Mouse (Mus musculus) limb, embryonic 10.5 days (tissue): ENCODE results near the gene Tpst2. TPM values are rescaled to one million over a fixed set of nuclear protein-coding genes. Genes with fewer than 3 reads are reported as not detected.

ENCODE experiments used
- DNase-seq: peaks from one replicate; pipeline ENCODE4 v3.0.0-alpha.2; 2017; ENCODE audit warnings: low spot score
- H3K27ac ChIP-seq: fragments of 300-500 bp; sonication (generic); 2 replicates; pipeline ENCODE4 v1.5.1; 2016; ENCODE audit warnings: mild to moderate bottlenecking
- H3K27me3 ChIP-seq: fragments of 300-500 bp; sonication (generic); 2 replicates; pipeline ENCODE4 v1.6.1; 2016; ENCODE audit warnings: low read depth, mild to moderate bottlenecking; ENCODE audit not compliant: poor library complexity, severe bottlenecking
- H3K36me3 ChIP-seq: fragments of 300-500 bp; sonication (generic); 2 replicates; pipeline ENCODE4 v1.6.1; 2016; ENCODE audit warnings: mild to moderate bottlenecking, moderate library complexity
- H3K4me1 ChIP-seq: fragments of 300-500 bp; sonication (generic); 2 replicates; pipeline ENCODE4 v1.6.1; 2016
- H3K4me3 ChIP-seq: fragments of 300-500 bp; sonication (generic); 2 replicates; pipeline ENCODE4 v1.5.1; 2016; ENCODE audit warnings: mild to moderate bottlenecking, moderate library complexity
- H3K9me3 ChIP-seq: fragments of 300-500 bp; sonication (generic); replicated peaks from 2 replicates; pipeline ENCODE4 v1.6.1; 2016; ENCODE audit warnings: mild to moderate bottlenecking
- WGBS: fragments of 180-500 bp; shearing (Covaris S2); methylation state at CpG from one replicate; pipeline ENCODE4 v1.1.7; 2016; 5-methylcytosine and 5-hydroxymethylcytosine counted together
- polyA plus RNA-seq: library from polyadenylated mRNA; unstranded; fragments of >200 nt; fragmentation: Nextera tagmentation; extraction: Ambion mirVana; gene quantifications from 2 replicates; pipeline ENCODE4 v1.2.1, GENCODE M21; 2016

Tpst2 gene
- polyA plus RNA-seq, 1 experiment from 2014 or later: 38.0 TPM

GRCm38 (mm10) chr5:112296404-112297181 lies 20.1 kb downstream of the Tpst2 start:
- Histone ChIP-seq H3K27ac (no peak overlapping the region), H3K36me3 (0 out of 2 replicates have a peak, but pooled peaks cover 2% of the 10 kb centered on the region), H3K27me3 (no peaks in the 10 kb centered on the region), H3K4me3 (no peak overlapping the region), H3K9me3 (no peaks in the 10 kb centered on the region), H3K4me1 (peaks cover 17% of the 10 kb centered on the region)
- WGBS: 83% methylated on average over 6 of the region's 6 CpGs
- DNase-seq: no peak

- Histone ChIP-seq H3K4me3 (no peak overlapping the region), H3K27ac (no peak overlapping the region), H3K9me3 (no peaks in the 10 kb centered on the region), H3K36me3 (0 out of 2 replicates have a peak, but pooled peaks cover 2% of the 10 kb centered on the region), H3K4me1 (peaks cover 17% of the 10 kb centered on the region), H3K27me3 (no peaks in the 10 kb centered on the region)
- 84% methylated on average over 2 of the region's 2 CpGs for WGBS
- DNase-seq: no peak
These were observed 20.8 kb downstream of the Tpst2 start for GRCm38 (mm10) chr5:112297257-112297656.

GRCm38 (mm10) chr5:112298226-112298988 lies 21.9 kb downstream of the Tpst2 start:
- Histone ChIP-seq H3K4me3 (no peak overlapping the region), H3K27me3 (no peaks in the 10 kb centered on the region), H3K27ac (no peak overlapping the region), H3K9me3 (no peaks in the 10 kb centered on the region), H3K4me1 (peaks cover 17% of the 10 kb centered on the region), H3K36me3 (0 out of 2 replicates have a peak, but pooled peaks cover 2% of the 10 kb centered on the region)
- no peak for DNase-seq
- WGBS: 91% methylated on average over 12 of the region's 12 CpGs

GRCm38 (mm10) chr5:112299399-112299798 lies 22.9 kb downstream of the Tpst2 start:
- H3K9me3 ChIP-seq: no peaks in the 10 kb centered on the region
- WGBS: 81% methylated on average over 4 of the region's 4 CpGs
- no peak for DNase-seq
- no peak overlapping the region for H3K27ac ChIP-seq
- peaks cover 16% of the 10 kb centered on the region for H3K4me1 ChIP-seq
- no peak overlapping the region for H3K4me3 ChIP-seq
- no peaks in the 10 kb centered on the region for H3K27me3 ChIP-seq
- H3K36me3 ChIP-seq: 0 out of 2 replicates have a peak, but pooled peaks cover 2% of the 10 kb centered on the region

- Histone ChIP-seq H3K4me3 (no peak overlapping the region), H3K36me3 (0 out of 2 replicates have a peak, but pooled peaks cover 8% of the 10 kb centered on the region), H3K9me3 (no peaks in the 10 kb centered on the region), H3K27me3 (no peaks in the 10 kb centered on the region), H3K4me1 (peaks cover 9% of the 10 kb centered on the region), H3K27ac (no peak overlapping the region)
- 85% methylated on average over 2 of the region's 2 CpGs for WGBS
- no peak for DNase-seq
These were observed 23.6 kb downstream of the Tpst2 start for GRCm38 (mm10) chr5:112300112-112300511.

GRCm38 (mm10) chr5:112300721-112301308 lies 24.3 kb downstream of the Tpst2 start:
- no peaks in the 10 kb centered on the region for H3K27me3 ChIP-seq
- no peak overlapping the region for H3K27ac ChIP-seq
- H3K4me1 ChIP-seq: peaks cover 7% of the 10 kb centered on the region; the same call in 1 of the 2 replicates
- WGBS: 90% methylated on average over 6 of the region's 6 CpGs
- no peak for DNase-seq
- H3K4me3 ChIP-seq: no peak overlapping the region
- H3K36me3 ChIP-seq: peaks cover 15% of the 10 kb centered on the region; the same call in 1 of the 2 replicates
- no peaks in the 10 kb centered on the region for H3K9me3 ChIP-seq

GRCm38 (mm10) chr5:112301694-112302093 lies 25.2 kb downstream of the Tpst2 start:
- Histone ChIP-seq H3K4me3 (no peak overlapping the region), H3K27ac (no peak overlapping the region), H3K36me3 (peaks cover 17% of the 10 kb centered on the region; the same call in 1 of the 2 replicates), H3K9me3 (no peaks in the 10 kb centered on the region), H3K4me1 (peaks cover 8% of the 10 kb centered on the region; the same call in 1 of the 2 replicates), H3K27me3 (no peaks in the 10 kb centered on the region)
- DNase-seq: no peak
- 94% methylated on average over 4 of the region's 4 CpGs for WGBS

- 91% methylated on average over 5 of the region's 5 CpGs for WGBS
- Histone ChIP-seq H3K4me1 (peaks cover 8% of the 10 kb centered on the region; the same call in 1 of the 2 replicates), H3K36me3 (peaks cover 21% of the 10 kb centered on the region), H3K27ac (no peak overlapping the region), H3K27me3 (no peaks in the 10 kb centered on the region), H3K4me3 (no peak overlapping the region), H3K9me3 (no peaks in the 10 kb centered on the region)
- no peak for DNase-seq
These were observed 25.8 kb downstream of the Tpst2 start for GRCm38 (mm10) chr5:112302310-112302709.

GRCm38 (mm10) chr5:112305842-112306241 lies 29.4 kb downstream of the Tpst2 start:
- Histone ChIP-seq H3K27me3 (no peaks in the 10 kb centered on the region), H3K4me1 (peaks cover 4% of the 10 kb centered on the region; the same call in 1 of the 2 replicates), H3K9me3 (no peaks in the 10 kb centered on the region), H3K4me3 (no peak overlapping the region), H3K36me3 (peaks cover 55% of the 10 kb centered on the region), H3K27ac (no peak overlapping the region)
- no peak for DNase-seq
- 73% methylated on average over 5 of the region's 5 CpGs for WGBS

GRCm38 (mm10) chr5:112313222-112313885 lies 36.9 kb downstream of the Tpst2 start:
- 89% methylated on average over 11 of the region's 11 CpGs for WGBS
- Histone ChIP-seq H3K4me1 (peaks cover 7% of the 10 kb centered on the region), H3K4me3 (no peak overlapping the region), H3K36me3 (peaks cover 81% of the 10 kb centered on the region), H3K9me3 (no peaks in the 10 kb centered on the region), H3K27me3 (no peaks in the 10 kb centered on the region), H3K27ac (no peak overlapping the region)
- no peak for DNase-seq

GRCm38 (mm10) chr5:112316468-112316867 lies 40.0 kb downstream of the Tpst2 start:
- Histone ChIP-seq H3K36me3 (peaks cover 50% of the 10 kb centered on the region), H3K4me1 (peaks cover 7% of the 10 kb centered on the region), H3K27ac (no peak overlapping the region), H3K27me3 (no peaks in the 10 kb centered on the region), H3K9me3 (no peaks in the 10 kb centered on the region), H3K4me3 (no peak overlapping the region)
- WGBS: 86% methylated on average over 5 of the region's 5 CpGs
- no peak for DNase-seq

- peaks cover 7% of the 10 kb centered on the region for H3K4me1 ChIP-seq
- H3K27ac ChIP-seq: no peak overlapping the region
- H3K4me3 ChIP-seq: no peak overlapping the region
- WGBS: 62% methylated on average over 5 of the region's 5 CpGs
- H3K27me3 ChIP-seq: no peaks in the 10 kb centered on the region
- no peaks in the 10 kb centered on the region for H3K9me3 ChIP-seq
- no peak for DNase-seq
- H3K36me3 ChIP-seq: peaks cover 41% of the 10 kb centered on the region
These were observed 40.8 kb downstream of the Tpst2 start for GRCm38 (mm10) chr5:112317328-112317727.
